Mouse (Mus musculus) embryo, embryonic 11.5 days (tissue): ENCODE data around the gene Gdf3.
"Not testable (repeated sequence)": the region's sequence is repeated elsewhere in the genome, so short reads cannot be mapped to it uniquely, and the experiment has no call there.

Source experiments
- DNase-seq: peaks from one replicate; pipeline ENCODE4 v3.0.0-alpha.2; 2012; ENCODE audit warnings: low read depth, low spot score

Gene Gdf3

DNA sequence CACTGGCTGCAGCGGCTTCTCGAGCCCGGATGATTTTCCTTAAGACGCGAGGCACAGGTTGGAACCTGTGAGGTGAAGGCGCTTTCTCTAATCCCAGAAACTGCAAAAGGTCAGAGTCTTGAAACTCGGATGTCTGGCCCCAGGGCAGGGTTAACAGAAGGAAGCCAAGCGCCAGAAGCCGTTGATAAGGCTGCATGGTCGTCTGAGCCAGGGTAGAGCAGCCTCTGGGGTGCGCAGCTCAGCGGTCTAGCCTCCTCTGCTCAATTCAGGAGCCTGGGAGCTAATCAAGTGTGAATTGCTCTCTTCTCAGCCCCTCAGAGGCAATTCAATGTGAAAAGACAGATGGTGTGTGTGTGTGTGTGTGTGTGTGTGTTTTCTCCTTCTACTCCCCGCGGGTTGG is at the start of gene Gdf3:
TSS of gene Gdf3 (minus strand) at position 317 of the 400 bp plus-strand sequence.
- DNase-seq: no peak

GRCm38 (mm10) chr6:122659567-122659966 is 49.7 kb upstream of the Gdf3 start:
- DNase-seq: peak; percentile 37

GRCm38 (mm10) chr6:122657630-122658029 is 47.7 kb upstream of the Gdf3 start:
- no peak for DNase-seq

- no peak for DNase-seq
Observed at GRCm38 (mm10) chr6:122654301-122654700, 44.4 kb upstream of the Gdf3 start.

DNA sequence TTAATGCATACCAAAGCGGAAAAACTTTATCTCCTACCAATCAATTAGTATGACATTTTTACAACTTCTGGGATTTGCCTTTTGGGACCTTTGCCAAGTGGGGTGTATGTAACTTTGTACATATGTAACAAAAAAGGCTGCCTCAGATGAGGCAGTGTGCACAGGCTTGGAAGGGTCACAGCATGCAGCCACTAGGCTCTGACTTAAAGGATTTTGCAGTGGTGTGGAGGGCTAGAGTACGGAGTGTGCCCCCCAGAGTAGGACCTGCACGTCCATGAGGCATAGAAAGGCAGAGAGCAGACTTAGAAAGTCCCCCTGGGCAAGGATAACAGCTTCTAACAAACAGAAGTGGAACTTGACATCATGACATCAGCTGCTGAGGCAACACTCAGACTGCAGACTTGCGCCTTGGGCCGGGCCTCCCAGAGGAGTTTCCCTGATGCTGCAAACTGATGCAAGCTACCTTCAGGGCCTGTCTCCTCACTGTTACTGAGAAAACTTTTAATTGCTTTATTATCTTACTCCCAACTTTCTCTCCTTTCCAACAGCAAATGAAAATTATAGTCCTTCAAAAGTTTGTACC is 40.6 kb upstream of the Gdf3 start:
- no peak for DNase-seq

- DNase-seq: no peak
Observed at GRCm38 (mm10) chr6:122649903-122650302, 40.0 kb upstream of the Gdf3 start.

DNA sequence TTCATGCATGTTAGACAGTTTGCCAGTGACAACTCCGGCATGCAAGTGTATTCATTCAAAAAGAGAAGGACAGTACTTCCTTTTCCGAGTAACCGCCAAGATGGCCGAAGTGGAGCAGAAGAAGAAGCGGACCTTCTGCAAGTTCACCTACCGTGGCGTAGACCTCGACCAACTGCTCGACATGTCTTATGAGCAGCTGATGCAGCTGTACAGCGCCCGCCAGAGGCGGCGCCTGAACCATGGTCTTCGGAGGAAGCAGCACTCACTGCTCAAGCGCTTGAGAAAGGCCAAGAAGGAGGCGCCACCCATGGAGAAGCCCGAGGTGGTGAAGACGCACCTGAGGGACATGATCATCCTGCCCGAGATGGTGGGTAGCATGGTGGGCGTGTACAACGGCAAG is 34.3 kb upstream of the Gdf3 start:
- DNase-seq: not testable (repeated sequence)

GRCm38 (mm10) chr6:122637566-122637965 is 27.7 kb upstream of the Gdf3 start:
- DNase-seq: not testable (repeated sequence)

DNA sequence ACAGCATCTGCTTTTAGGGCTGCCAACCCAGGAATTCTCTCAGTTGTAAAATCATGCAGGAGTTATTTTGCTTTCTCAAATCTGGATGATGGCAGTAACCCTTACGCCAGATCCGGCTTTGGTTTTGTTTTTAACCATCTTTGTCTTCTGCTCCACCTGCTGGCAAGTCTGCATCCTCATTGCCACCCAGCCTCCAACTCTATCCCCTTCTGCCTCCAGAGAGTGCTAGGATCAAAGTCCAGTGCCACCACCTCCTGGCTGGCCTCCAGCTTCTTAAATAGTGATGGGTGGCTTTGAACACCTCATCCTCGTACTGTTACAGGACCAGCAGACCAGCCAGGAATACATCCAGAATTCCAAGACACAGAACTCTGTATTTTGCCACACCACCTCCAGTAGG is 26.8 kb upstream of the Gdf3 start:
- DNase-seq: no peak

- no peak for DNase-seq
Observed at GRCm38 (mm10) chr6:122635315-122635714, 25.4 kb upstream of the Gdf3 start.

GRCm38 (mm10) chr6:122633411-122633810 is 23.5 kb upstream of the Gdf3 start:
- no peak for DNase-seq

- DNase-seq: no peak
Observed at GRCm38 (mm10) chr6:122627469-122628108, 17.7 kb upstream of the Gdf3 start.

GRCm38 (mm10) chr6:122626110-122626509 is 16.2 kb upstream of the Gdf3 start, which contains the start of gene Dppa3:
Gene Dppa3 (plus strand): TSS chr6:122626410.
- no peak for DNase-seq

GRCm38 (mm10) chr6:122625156-122625555 is 15.3 kb upstream of the Gdf3 start:
- DNase-seq: no peak

- DNase-seq: no peak
Observed at GRCm38 (mm10) chr6:122624480-122624879, 14.6 kb upstream of the Gdf3 start.

DNA sequence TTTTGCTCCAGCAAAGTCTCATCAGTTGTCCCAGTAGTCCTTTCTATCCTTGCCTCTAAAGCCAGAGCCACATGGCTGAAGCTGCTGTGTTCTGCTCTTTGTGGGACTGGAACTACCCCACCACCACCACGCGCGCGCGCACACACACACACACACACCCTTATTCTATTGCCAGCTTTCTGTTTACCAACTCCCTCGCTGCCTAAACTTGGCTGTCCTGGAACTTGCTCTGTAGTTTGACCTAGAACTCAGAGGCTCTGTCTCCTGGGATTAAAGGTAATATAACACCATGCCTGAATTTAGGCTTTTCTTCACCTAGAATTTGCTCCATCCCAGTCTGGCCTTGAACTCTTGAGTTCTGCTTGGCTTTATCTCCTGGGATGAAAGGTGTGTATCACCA is 11.2 kb upstream of the Gdf3 start:
- DNase-seq: no peak

- DNase-seq: no peak
Observed at GRCm38 (mm10) chr6:122616022-122616421, 6.1 kb upstream of the Gdf3 start.

DNA sequence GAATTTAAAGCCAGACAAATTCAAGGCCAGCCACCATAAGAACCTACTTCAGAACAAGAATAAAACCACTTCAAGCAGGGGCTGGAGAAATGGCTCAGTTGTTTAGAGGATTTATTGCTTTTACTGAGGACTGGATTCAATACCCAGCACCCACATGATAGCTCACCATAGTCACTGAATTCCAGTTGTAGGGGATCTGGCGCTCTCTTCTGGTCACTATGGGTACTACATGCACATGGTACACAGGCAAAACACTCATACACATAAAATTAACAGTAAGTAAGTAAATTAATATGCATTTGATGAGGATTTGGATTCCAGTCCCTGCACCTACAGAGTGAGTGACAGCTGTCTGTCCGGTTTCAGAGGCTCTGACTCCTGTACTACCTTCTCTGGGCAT is 4.2 kb upstream of the Gdf3 start:
- no peak for DNase-seq

- no peak for DNase-seq
Observed at GRCm38 (mm10) chr6:122612426-122612825, 2.5 kb upstream of the Gdf3 start.

- no peak for DNase-seq
Observed at GRCm38 (mm10) chr6:122609377-122609728, 534 bp downstream of the Gdf3 start.

DNA sequence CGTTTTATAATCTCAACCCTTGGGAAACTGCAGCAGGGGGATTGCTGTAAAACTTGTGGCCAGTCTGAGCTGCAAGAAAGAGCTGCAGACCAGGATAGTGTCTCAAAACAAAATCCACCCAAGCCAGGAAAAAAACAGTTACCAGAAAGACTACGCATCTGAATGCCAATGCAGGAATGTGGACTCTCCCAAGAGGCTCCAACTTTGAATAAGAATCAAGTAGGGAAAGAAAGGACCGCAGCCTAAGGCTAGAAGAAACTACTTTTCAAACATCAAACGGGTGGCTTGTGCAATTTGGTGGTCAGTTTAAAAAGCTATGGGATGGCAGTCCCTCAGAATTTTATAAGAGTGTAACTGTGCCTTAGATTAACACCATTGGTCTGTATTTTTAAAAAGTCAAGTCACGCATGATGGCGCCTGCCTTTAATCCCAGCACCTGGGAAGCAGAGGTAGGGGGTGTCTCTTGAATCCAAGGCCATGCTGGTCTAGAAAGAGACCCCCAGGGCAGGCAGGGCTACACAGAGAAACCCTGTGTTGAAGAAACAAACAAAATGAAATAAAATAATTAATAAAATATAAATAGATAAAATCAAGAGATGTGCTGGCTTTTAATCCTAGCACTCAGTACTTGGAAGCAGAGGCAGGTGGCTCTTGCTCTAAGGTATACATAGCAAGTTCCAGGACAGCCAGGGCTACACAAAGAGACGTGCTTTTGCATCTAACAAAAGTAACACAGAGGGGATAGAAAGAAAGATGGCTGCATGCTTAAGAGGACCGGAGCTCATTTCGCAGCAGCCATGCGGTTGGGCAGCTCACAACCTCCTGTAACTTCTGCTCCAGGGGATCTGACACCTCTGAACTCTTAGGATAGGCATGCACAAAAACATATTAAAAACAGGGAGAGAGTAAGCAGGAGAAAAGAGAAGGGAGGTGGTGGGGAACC is 1.2 kb downstream of the Gdf3 start:
- no peak for DNase-seq

DNA sequence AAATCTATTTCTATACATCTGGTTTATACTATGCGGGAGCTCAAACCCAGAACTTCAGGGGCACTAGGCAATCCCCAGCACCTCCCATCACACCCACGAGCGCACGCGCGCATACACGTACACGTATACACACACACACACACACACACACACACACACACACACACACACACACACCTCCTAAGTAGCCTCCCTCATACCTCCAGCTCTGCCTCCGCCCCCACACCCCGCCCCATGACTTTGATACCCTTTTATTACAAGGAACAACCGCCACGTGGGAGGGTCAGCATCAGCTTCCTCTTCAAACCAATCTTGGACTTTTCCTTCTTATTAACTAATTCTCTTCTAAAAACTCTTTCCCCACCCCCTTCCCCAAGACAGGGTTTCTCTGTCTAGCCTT is 2.2 kb downstream of the Gdf3 start:
- DNase-seq: no peak

DNA sequence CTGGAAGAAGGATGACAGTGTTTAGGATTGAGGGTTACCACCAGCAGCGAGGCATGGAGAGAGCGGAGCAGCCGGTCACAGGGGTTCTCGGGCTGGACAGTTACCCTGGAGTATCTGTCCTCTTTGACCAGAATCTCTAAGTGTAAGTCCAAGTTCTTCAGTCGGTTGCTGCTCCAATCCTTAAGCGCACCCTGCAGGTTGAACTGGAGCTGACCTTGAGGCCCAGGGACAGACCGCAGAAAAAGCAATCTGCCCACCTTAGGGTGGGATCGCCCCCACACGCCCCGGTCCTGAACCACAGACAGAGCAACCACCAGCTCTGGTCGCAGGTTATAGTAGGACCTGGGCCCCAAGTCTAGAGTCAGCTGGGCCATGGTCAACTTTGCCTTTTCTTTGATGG is 3.2 kb downstream of the Gdf3 start:
- DNase-seq: no peak
